Comparison of ENCODE assay signal across 10 mouse cellular contexts in genomic region chr11:108927093-108927444, GRCm38 (mm10). TPM values are rescaled to one million over a fixed set of nuclear protein-coding genes. Genes with fewer than 3 reads are reported as not detected.
DNase-seq lines count a peak whose midpoint lies in the region; ATAC-seq lines count a peak whose summit lies in the region.
"Had no signal": no experiment of that assay in that cellular context is flagged by ENCODE, and none has a peak within 500 bp of the region (broad histone marks: within the 10 kb centered on the region; RNA-seq: fewer than 3 reads in every experiment).

No protein-coding gene starts in this region.

- H3K27me3 ChIP-seq in heart, embryonic 13.5 days (replicated peaks) = peaks cover 24% of the 10 kb centered on the region
- no peaks in the 10 kb centered on the region for H3K27me3 ChIP-seq in forebrain, embryonic 16.5 days (replicated peaks; ENCODE audit: control insufficient read depth, insufficient read depth, low read length)
- no peaks in the 10 kb centered on the region for H3K27me3 ChIP-seq in midbrain, embryonic 12.5 days

- H3K9me3 ChIP-seq in heart, embryonic 13.5 days = no peaks in the 10 kb centered on the region
- no peaks in the 10 kb centered on the region for H3K9me3 ChIP-seq in forebrain, embryonic 16.5 days (ENCODE audit: control insufficient read depth, low read length)
- no peaks in the 10 kb centered on the region for H3K9me3 ChIP-seq in midbrain, embryonic 12.5 days
- H3K9me3 ChIP-seq: liver, embryonic 15.5 days had no signal

- ATAC-seq in heart, embryonic 13.5 days (ENCODE audit: extremely low read depth, insufficient number of reproducible peaks, low FRiP score, low TSS enrichment) = no peak
- ATAC-seq in forebrain, embryonic 16.5 days = no peak
- ATAC-seq in midbrain, embryonic 12.5 days (ENCODE audit: low FRiP score, low read depth) = no peak

- no peak for DNase-seq in heart, postnatal 4 days
- DNase-seq in spleen, postnatal 10 days (ENCODE audit: low spot score in 2 of 2) = no peak
- DNase-seq in layer of hippocampus, postnatal 14 days (ENCODE audit: low spot score in 2 of 2) = no peak
- no peak for DNase-seq in B cell, adult 2 months
- DNase-seq: kidney, postnatal 4 days had no signal

- WGBS in heart, embryonic 13.5 days = 53% methylated on average over 13 of the region's 13 CpGs
- WGBS in forebrain, embryonic 16.5 days = 33% methylated on average over 13 of the region's 13 CpGs
- WGBS in midbrain, embryonic 12.5 days = 13% methylated on average over 13 of the region's 13 CpGs

- peak overlapping the region; percentile 16; the same call in 1 of the 2 replicates for H3K27ac ChIP-seq in heart, embryonic 13.5 days (replicated peaks)
- H3K27ac ChIP-seq in brown adipose tissue, adult 24 weeks (replicated peaks; ENCODE audit: low read depth, low read length) = peak overlapping the region; percentile 72
- no peak overlapping the region for H3K27ac ChIP-seq in forebrain, embryonic 16.5 days (ENCODE audit: low read length)
- peak overlapping the region; percentile 58 for H3K27ac ChIP-seq in midbrain, embryonic 12.5 days (replicated peaks)
- H3K27ac ChIP-seq: liver, embryonic 15.5 days had no signal

- H3K4me3 ChIP-seq in heart, embryonic 13.5 days = peak overlapping the region; percentile 0; the same call in 1 of the 2 replicates
- no peak overlapping the region for H3K4me3 ChIP-seq in brown adipose tissue, adult 24 weeks (ENCODE audit: insufficient read depth, low read depth, low read length)
- no peak overlapping the region for H3K4me3 ChIP-seq in forebrain, embryonic 16.5 days (replicated peaks; ENCODE audit: low read length)
- H3K4me3 ChIP-seq in midbrain, embryonic 12.5 days = peak overlapping the region; percentile 80
- H3K4me3 ChIP-seq: liver, embryonic 15.5 days had no signal

- H3K36me3 ChIP-seq in heart, embryonic 13.5 days = peaks cover 11% of the 10 kb centered on the region
- H3K36me3 ChIP-seq in forebrain, embryonic 16.5 days (ENCODE audit: control insufficient read depth, insufficient read depth) = peaks cover 7% of the 10 kb centered on the region; the same call in 1 of the 2 replicates
- peaks cover 16% of the 10 kb centered on the region for H3K36me3 ChIP-seq in midbrain, embryonic 12.5 days
- H3K36me3 ChIP-seq: liver, embryonic 15.5 days had no signal

- H3K4me1 ChIP-seq in heart, embryonic 13.5 days = peaks cover 82% of the 10 kb centered on the region
- H3K4me1 ChIP-seq in brown adipose tissue, adult 24 weeks (ENCODE audit: control insufficient read depth, insufficient read depth, insufficient read length, low read length) = peaks cover 17% of the 10 kb centered on the region
- H3K4me1 ChIP-seq in forebrain, embryonic 16.5 days (replicated peaks; ENCODE audit: control insufficient read depth, insufficient read depth, low read length) = peaks cover 88% of the 10 kb centered on the region
- H3K4me1 ChIP-seq in midbrain, embryonic 12.5 days = peaks cover 90% of the 10 kb centered on the region

- peak overlapping the region; percentile 56; the same call in 1 of the 2 replicates for H3K9ac ChIP-seq in heart, embryonic 13.5 days
- 0 out of 2 replicates have a peak overlapping the region, but pooled peaks have one; percentile 30 for H3K9ac ChIP-seq in forebrain, embryonic 16.5 days (replicated peaks; ENCODE audit: low read depth, low read length)
- peak overlapping the region; percentile 60 for H3K9ac ChIP-seq in midbrain, embryonic 12.5 days (replicated peaks)
- H3K9ac ChIP-seq: liver, embryonic 15.5 days had no signal

- H3K4me2 ChIP-seq in heart, embryonic 13.5 days = peak overlapping the region; percentile 33
- H3K4me2 ChIP-seq in forebrain, embryonic 16.5 days (ENCODE audit: low read length) = peak overlapping the region; percentile 6
- peak overlapping the region; percentile 83 for H3K4me2 ChIP-seq in midbrain, embryonic 12.5 days (replicated peaks)
- H3K4me2 ChIP-seq: liver, embryonic 15.5 days had no signal

RNA-seq across cellular contexts. Expression of gene Axin2, which starts 6.9 kb away (rescaled TPM):
- 1.5 and 2.0 TPM in 2 replicates for polyA plus RNA-seq in heart, embryonic 13.5 days (2015; fragmentation: Nextera tagmentation; extraction: Ambion mirVana)
- total RNA-seq in heart, postnatal 4 days (2021) = 1 to 10 TPM; 5.8 to 6.3 TPM
- 18.4 and 19.4 TPM in 2 replicates for polyA plus RNA-seq in brown adipose tissue, adult 24 weeks (2012; ENCODE audit: insufficient read depth, insufficient read length, missing spikeins)
- 5.9 and 8.4 TPM in 2 replicates for polyA plus RNA-seq in forebrain, embryonic 16.5 days (2015; fragmentation: Nextera tagmentation; extraction: Ambion mirVana)
- 19.8 and 28.1 TPM in 2 replicates for polyA plus RNA-seq in midbrain, embryonic 12.5 days (2016; fragmentation: Nextera tagmentation; extraction: Ambion mirVana)
- 10 to 100 TPM; 28.1 to 28.6 TPM for total RNA-seq in layer of hippocampus, postnatal 14 days (2021)

Comparison
In these comparisons a context has a peak if more than half of its experiments do, and no peak if none do; other contexts are left out.
1. H3K4me2 ChIP-seq: peak in every context shown above with its lines; median percentile 83 in midbrain, embryonic 12.5 days; 33 in heart, embryonic 13.5 days; 6 in forebrain, embryonic 16.5 days.
2. H3K4me3 ChIP-seq: peak in heart, embryonic 13.5 days (single experiment) and midbrain, embryonic 12.5 days (single experiment); none in brown adipose tissue, adult 24 weeks (single experiment) and forebrain, embryonic 16.5 days (single experiment).
3. Peak in every context shown above with its lines, with median percentiles within 50 percentile points of each other: H3K9ac ChIP-seq.